Mouse (Mus musculus) megakaryocyte, embryonic 14.5 days (primary cell): ENCODE measurements around the gene Ldb3.

Experiments
- FLI1 ChIP-seq: IDR thresholded peaks from 2 replicates; pipeline ENCODE4 v1.6.1; 2012; ENCODE audit warnings: low read length, inconsistent platforms, mixed read lengths
- GATA1 ChIP-seq: IDR thresholded peaks from 3 replicates; pipeline ENCODE4 v1.6.1; 2012; ENCODE audit warnings: mixed read lengths, low read length, inconsistent platforms, borderline replicate concordance

GRCm38 (mm10) chr14:34532536-34532935 is 55.9 kb downstream of the Ldb3 start:
- no peak for TF ChIP-seq GATA1
- TF ChIP-seq FLI1 = no peak
